Mouse (Mus musculus) c-Kit-positive CD71-negative TER-119-negative erythroid progenitor cells, embryonic 14.5 days (primary cell): Measurements from ENCODE around the gene Gk.

ENCODE experiments used
- DNase-seq: peaks from one replicate; pipeline ENCODE4 v3.0.0-alpha.2; 2013; ENCODE audit warnings: low read depth

The Gk gene

GRCm38 (mm10) chrX:85776544-85777087, at the start of gene Gk:
Gene Gk, minus strand, starts transcription at chrX:85776819.
- peak; percentile 82 for DNase-seq

- DNase-seq = no peak
Observed at GRCm38 (mm10) chrX:85804706-85805376, 28.2 kb upstream of the Gk start.

GRCm38 (mm10) chrX:85803006-85803405, 26.4 kb upstream of the Gk start:
- no peak for DNase-seq

DNA sequence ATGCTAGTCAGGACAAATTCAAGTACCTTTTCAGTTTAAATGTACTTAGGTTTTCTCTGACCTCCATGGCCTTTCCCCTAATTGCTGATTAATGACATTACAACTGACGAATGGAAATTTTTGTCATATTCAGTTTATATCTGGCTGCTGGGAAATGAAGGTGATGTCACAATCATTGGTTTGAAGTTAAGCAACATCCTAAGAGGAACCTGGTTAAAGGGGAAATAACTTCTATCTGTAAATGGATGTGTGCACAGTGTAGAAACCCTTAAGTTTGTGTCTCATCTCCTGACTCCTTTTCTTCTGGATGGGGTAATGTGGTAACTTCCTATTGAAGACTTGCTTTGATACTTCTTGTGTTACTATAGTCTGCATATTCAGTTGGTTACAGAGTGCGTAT, 20.8 kb upstream of the Gk start:
- DNase-seq = no peak

DNA sequence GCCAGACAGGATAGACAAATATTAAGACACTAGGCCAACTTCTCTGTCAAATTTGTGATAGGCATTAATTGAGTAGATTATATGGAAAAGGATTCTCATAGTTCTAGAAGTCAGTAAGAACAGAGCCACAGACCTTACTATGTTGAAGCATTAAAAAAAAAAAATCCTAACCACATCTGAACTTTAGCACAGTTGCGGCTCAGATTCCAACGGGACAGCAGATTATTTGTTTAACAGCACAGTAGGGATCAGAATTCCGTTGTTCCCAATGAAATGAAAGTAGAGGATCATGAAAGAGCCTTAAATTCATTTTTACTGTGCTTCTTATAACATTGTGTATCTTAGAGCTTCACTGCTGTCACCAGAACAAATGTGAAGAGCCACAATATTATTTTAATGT, 1.7 kb upstream of the Gk start:
- no peak for DNase-seq

DNA sequence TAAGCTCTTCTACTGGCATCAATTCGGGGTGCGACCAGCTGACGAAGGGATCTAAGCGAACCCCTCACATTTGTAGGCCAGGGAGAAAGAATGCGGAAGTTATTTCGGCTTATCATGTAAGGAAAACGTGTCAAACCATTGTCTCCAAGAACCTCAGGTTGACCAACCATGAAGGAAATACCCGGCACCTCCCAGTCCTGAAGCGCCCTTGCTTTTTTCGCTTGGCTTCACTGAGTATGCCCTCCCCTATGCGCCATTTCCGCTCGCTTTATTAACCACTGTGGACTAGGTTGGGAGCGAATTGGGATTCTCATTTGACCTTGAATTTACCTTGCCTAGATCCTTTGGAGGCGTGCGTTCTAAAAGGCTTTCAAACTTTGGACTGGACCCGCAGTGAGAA, 522 bp upstream of the Gk start:
- DNase-seq = peak; percentile 32

GRCm38 (mm10) chrX:85775879-85776543, 608 bp downstream of the Gk start:
- no peak for DNase-seq

- DNase-seq = no peak
Observed at GRCm38 (mm10) chrX:85771303-85771702, 5.3 kb downstream of the Gk start.

DNA sequence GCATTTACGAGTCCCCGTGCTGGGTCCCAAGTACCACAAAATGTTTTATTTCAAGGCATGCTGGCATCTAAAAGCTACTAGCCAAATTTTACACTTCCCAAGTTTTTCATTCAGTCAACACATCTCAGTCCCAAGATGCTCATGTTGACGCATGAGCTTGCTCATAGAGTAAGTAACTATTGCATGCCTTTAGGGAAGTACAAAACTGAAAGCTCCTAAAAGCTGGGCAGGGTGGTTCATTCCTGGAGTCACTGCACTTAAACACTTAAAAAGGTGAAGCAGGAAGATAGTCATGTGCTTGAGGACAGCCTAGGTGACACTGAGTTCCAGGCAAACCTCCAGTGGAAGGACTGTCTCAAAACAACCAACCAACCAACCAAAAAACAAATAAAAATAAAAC, 5.9 kb downstream of the Gk start:
- DNase-seq = no peak

GRCm38 (mm10) chrX:85768578-85768977, 8.0 kb downstream of the Gk start:
- DNase-seq = no peak

DNA sequence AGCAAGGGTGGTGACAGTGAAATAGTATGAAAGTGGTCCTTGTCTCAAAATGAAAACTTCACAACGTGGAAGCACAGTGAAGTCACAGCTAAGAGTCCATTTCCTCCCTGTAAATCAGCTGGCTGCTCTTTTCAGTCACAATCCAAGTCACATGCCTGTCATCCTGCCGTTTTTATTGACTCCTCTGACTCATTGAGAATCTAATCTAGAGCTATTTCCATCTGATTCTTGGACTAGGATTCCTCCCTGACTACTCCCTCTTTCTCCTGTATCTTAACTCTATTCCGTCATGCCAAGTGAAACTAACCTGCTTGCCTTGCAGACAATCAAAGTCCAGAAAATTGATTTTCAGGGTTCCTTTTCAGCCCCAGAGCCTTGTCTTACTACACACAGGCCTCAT, 20.6 kb downstream of the Gk start:
- no peak for DNase-seq

DNA sequence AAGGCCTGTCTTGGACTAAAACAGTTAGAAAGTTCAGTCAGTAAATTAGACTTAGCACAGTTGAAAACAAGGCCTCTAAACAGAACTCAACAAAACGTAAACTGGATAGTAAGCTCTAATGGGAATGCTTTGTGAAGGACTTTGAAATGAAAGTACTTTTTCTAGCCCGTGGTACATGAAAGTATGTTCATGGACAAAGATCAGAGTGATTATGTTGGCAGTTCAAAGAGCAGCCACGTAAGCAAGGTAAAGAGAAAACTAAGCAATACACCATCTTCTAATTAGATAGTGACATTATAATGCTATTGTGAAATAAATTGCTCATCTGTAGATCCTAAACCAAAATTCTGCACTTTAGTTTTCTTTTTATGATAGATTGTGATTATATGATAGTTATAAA, 32.8 kb downstream of the Gk start:
- no peak for DNase-seq

DNA sequence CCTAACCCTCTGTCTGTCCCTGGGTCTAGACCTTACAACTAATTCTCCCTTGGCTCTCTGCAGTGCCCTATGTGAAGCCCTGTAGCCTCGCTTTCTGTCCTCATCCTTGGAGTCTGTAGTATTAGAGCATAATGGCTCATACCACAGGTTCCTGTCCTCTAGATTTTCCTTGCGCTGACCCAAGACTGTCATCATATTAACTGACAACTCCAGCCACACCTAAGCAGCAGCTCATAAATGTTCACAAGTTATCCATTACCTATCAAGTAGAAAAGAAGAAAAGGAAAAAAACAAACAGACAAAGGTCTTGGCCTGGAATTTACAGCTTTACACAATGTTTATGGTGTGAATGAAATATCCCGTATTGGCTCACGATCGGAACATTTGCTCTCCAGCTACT, 43.4 kb downstream of the Gk start:
- no peak for DNase-seq

DNA sequence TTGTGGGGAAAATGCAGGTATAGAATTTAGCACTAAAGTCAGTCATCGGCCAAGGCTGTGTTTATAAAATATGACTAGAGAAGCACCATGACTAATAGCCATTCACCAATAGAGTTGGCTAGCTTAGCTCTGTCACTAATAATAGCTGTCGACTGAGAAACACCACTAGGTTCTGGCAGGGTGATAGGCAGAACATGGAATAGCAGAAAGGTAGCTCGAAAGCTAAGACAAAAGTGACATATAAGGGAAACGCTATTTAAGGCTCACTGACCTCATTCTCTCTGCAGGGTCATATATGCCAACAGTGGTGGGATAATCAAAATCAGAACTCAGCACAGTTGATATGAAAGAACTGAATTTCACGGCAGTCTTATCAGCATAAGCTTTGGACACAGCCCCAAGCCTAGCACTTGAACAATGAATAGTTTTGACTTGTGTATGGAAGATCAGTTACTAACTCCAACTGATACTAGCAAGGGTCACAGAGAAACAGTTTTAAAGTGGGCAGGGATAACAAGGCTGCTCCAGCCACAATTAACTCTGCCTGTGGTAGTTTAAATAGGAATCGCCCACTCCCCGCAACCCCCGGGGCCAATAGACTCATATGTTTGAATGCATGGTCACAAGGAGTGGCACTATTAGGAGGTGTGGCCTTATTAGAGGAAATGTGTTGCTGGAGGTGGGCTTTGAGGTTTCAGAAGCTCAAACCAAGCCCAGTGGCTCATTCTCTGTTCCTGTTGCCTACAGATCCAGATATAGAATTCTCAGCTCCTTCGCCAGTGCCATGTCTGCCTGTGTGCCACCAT, 45.3 kb downstream of the Gk start:
- no peak for DNase-seq

DNA sequence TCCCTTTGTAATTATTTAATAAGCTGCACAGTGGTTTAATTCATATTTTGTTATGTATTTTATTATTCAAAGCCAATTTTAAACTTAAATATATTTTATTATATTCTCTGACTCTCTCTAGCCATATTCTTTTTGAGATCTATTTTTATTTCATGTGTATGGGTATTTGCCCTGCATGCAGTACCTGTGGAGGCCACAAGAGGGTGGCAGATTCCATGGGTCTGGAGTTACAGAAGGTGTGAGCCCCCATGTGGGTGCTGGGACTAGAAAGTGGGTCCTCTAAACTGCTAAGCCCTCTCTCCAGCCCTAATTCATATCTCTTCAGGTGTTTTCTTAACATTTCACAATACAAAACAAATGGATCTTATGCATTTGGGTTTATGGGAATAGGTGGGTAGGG, 55.4 kb downstream of the Gk start:
- DNase-seq = no peak

- DNase-seq = no peak
Observed at GRCm38 (mm10) chrX:85710399-85710798, 66.2 kb downstream of the Gk start.

DNA sequence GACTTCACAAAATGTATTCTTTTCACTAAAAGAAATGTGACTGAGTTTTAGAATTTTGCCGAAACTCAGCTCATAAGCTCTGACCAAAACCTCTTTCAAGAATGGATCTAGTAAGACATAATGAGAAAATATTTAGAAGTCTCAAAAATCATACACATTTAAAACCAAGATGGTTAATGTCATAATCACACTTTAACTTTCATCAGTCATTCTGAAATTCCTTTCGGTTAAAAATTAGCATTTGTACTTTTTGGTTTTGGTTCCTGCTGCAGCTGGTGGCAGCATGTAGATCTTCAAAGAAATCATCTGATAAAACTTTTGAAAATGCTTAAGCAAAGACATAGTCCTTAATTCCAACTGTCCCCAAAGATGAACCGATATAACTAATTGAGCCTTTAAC, 70.9 kb downstream of the Gk start:
- no peak for DNase-seq

DNA sequence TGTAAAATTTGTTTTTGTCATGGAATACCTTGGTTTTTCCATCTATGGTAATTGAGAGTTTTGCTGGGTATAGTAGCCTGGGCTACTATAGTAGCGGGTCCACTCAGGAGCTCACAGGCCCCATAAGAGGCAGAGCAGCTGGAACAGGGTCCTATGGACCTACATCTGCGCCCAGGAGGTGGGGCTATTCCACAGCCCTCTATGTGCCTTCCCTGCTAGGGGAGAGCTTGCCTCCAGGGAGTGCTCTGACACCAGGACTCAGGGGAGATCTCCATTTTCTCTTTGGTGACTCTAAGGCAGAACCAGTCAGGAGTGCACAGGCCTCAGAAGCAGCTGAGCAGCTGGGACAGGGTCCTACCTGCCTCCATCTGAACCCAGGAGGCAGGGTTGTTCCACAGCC, 92.9 kb downstream of the Gk start:
- no peak for DNase-seq

DNA sequence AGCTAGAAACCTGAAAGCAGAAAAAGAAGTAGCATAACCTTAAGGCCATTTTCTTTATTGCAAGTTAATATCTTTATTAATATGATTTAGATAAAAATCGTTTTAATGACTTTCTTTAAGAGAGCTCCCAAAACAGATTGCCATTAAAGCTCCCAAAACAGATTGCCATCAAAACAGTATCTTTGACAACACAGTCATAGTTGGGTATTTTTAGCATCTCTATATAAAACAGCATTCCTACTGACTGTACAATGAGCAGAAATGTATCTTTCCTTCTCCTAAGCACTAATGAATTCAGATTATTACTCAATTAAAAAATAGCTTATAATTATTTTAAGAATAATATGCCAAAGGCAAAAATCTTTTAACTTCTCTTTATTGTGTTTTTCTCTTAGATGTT, 94.5 kb downstream of the Gk start:
- no peak for DNase-seq

- DNase-seq = peak; percentile 26
Observed at GRCm38 (mm10) chrX:85676808-85677207, 99.8 kb downstream of the Gk start.
